In the genomic region with DNA sequence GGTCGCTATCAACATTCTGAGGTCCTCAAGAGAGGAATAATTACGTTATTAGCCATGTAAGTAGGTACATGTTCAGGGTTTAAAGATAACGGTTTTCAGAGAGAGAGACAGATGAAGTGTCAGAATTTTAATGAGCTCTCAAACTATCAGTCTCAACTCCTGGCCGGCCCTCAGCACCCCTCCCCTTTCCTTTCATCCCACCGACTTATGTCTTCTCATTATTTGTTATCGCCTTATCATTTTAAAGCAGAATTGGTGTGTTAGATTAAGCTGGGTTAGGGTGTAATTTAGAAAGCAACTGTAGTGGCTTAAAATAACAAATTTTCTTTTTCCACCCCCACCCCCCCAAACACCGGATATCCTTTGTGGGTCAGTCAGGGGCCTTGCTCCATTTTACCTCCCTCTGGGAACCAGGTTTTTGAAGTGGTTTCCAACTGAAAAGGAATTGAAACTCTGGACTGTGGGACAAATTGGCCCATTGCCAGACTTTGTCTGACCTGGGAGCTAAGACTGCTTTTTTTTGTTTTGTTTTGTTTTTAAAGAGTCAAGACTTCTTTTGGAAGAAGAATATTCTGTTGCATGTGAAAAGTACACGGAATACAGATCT, we compare ENCODE assay signal across 8 mouse cellular contexts.
A peak's percentile ranks its signal among the peaks of the same experiment; 100 is the strongest.
DNase-seq lines count a peak whose midpoint lies in the region; ATAC-seq and TF ChIP-seq lines count a peak whose summit lies in the region.

No protein-coding gene starts in this region.

- ATAC-seq in granulocyte monocyte progenitor cell, adult 5-6 weeks (replicated peaks; ENCODE audit: poor library complexity, severe bottlenecking), result peak; percentile 91

- no peaks in the 10 kb centered on the region for H3K27me3 ChIP-seq in CH12.LX (replicated peaks)

- no peak for TF ChIP-seq RAD21 in CH12.LX (IDR thresholded peaks at IDR 0.05; ENCODE audit: low read depth, low read length)

- H3K9me3 ChIP-seq in CH12.LX (replicated peaks; ENCODE audit: low read length), result no peaks in the 10 kb centered on the region

- H3K36me3 ChIP-seq in CH12.LX (replicated peaks in 1 of 2; ENCODE audit: control insufficient read depth in 1 of 2, insufficient read depth in 1 of 2, low read length in 1 of 2), result no peaks in the 10 kb centered on the region

- no peak overlapping the region for H3K4me2 ChIP-seq in CH12.LX (ENCODE audit: insufficient read depth, low read depth, poor library complexity, severe bottlenecking)

- H3K4me3 ChIP-seq in gastrocnemius, adult 2 months, result peak overlapping the region; percentile 39
- no peak overlapping the region for H3K4me3 ChIP-seq in CH12.LX (replicated peaks in 1 of 3; ENCODE audit: low read depth in 2 of 3, low read length in 2 of 3, poor library complexity in 1 of 3)

- intact Hi-C loops in gastrocnemius, adult 2 months (cut with DNase I), result loop anchor here (1.0 kb wide), 1 partner anchor 157 kb away; no protein-coding TSS in a partner anchor

- DNase-seq in gastrocnemius, adult 2 months, result peak; percentile 45
- no peak for DNase-seq in gastrocnemius, postnatal 25 days
- no peak for DNase-seq in CH12.LX (ENCODE audit: extremely low read depth)
- DNase-seq in kidney, postnatal 14 days, result peak; percentile 66
- DNase-seq in ovary, postnatal 36 days (ENCODE audit: low spot score), result no peak
- DNase-seq in layer of hippocampus, adult 8-10 months (ENCODE audit: low spot score in 2 of 2), result no peak
- no peak for DNase-seq in layer of hippocampus, adult 11-12 months (ENCODE audit: low spot score)

- no peak for TF ChIP-seq EP300 in CH12.LX (IDR thresholded peaks at IDR 0.05; ENCODE audit: low read length)

- TF ChIP-seq POLR2A in CH12.LX (IDR thresholded peaks at IDR 0.05; ENCODE audit: low read depth, low read length), result no peak

- H3K27ac ChIP-seq in gastrocnemius, adult 2 months, result peak overlapping the region; percentile 82
- H3K27ac ChIP-seq in CH12.LX (ENCODE audit: insufficient read depth, low read depth), result no peak overlapping the region

- in situ Hi-C loops in CH12.LX (cut with MboI; ENCODE audit: low pct_ligation_motif_present, low pct_unique_long_range_greater_than_20kb, low sequenced_read_pairs), result no loop called here

- H3K9ac ChIP-seq in CH12.LX (ENCODE audit: insufficient read depth, low read depth), result no peak overlapping the region

- dilution Hi-C loops in CH12.LX (cut with MboI; ENCODE audit: extremely low pct_ligation_motif_present, extremely low pct_unique_long_range_greater_than_20kb, low sequenced_read_pairs), result no loop called here

- TF ChIP-seq CTCF in gastrocnemius, adult 2 months (IDR thresholded peaks at IDR 0.05), result no peak
- TF ChIP-seq CTCF in CH12.LX (conservative IDR thresholded peaks at IDR 0.05 in 1 of 2, IDR thresholded peaks at IDR 0.05 in 1 of 2; ENCODE audit: low read depth in 2 of 2, low read length in 2 of 2), result no peak

- no peaks in the 10 kb centered on the region for H3K79me2 ChIP-seq in CH12.LX (replicated peaks; ENCODE audit: control insufficient read depth, extremely low read depth, insufficient read depth, poor library complexity, severe bottlenecking)

- peaks cover 3 to 14% of the 10 kb centered on the region in 2 experiments for H3K4me1 ChIP-seq in CH12.LX (ENCODE audit: control insufficient read depth in 1 of 2, insufficient read depth in 2 of 2)

TF ChIP-seq in CH12.LX, 34 proteins besides CTCF, POLR2A, EP300 and RAD21:
- TF ChIP-seq TBP (conservative IDR thresholded peaks at IDR 0.05; ENCODE audit: low read depth, low read length) (no peak), TCF12 (IDR thresholded peaks at IDR 0.05; ENCODE audit: low read depth, low read length) (no peak), KAT2A (IDR thresholded peaks at IDR 0.05; ENCODE audit: insufficient replicate concordance, low read length) (no peak), IRF4 (IDR thresholded peaks at IDR 0.05; ENCODE audit: low read depth, low read length) (0 out of 2 replicates have a peak, but pooled peaks have one; percentile 15), HCFC1 (IDR thresholded peaks at IDR 0.05; ENCODE audit: low read depth, low read length) (no peak), NRF1 (IDR thresholded peaks at IDR 0.05; ENCODE audit: low read depth, low read length) (no peak), MYC (IDR thresholded peaks at IDR 0.05; ENCODE audit: low read depth, low read length) (no peak)

Comparison
In these comparisons a context has a peak if more than half of its experiments do, and no peak if none do; other contexts are left out.
1. DNase-seq: peak in gastrocnemius, adult 2 months (single experiment) and kidney, postnatal 14 days (single experiment); none in gastrocnemius, postnatal 25 days (single experiment), CH12.LX (single experiment), ovary, postnatal 36 days (single experiment), layer of hippocampus, adult 8-10 months (0 of 2) and layer of hippocampus, adult 11-12 months (single experiment).